In genomic region chr11:95355661-95356011, GRCm38 (mm10) we compare ENCODE assay signal across 14 mouse cellular contexts. TPM values are rescaled to one million over a fixed set of nuclear protein-coding genes. Genes with fewer than 3 reads are reported as not detected.
DNase-seq lines count a peak whose midpoint lies in the region; ATAC-seq and TF ChIP-seq lines count a peak whose summit lies in the region.
"Had no signal": no experiment of that assay in that cellular context is flagged by ENCODE, and none has a peak within 500 bp of the region (broad histone marks: within the 10 kb centered on the region; RNA-seq: fewer than 3 reads in every experiment).

No protein-coding gene starts in this region.

- H3K4me2 ChIP-seq in heart, embryonic 14.5 days (ENCODE audit: low read length), result peak overlapping the region; percentile 38
- H3K4me2 ChIP-seq: forebrain, embryonic 13.5 days; limb, embryonic 13.5 days had no signal

- no peak for TF ChIP-seq EP300 in MEL (IDR thresholded peaks at IDR 0.05; ENCODE audit: low read depth in 1 of 2, low read length in 2 of 2)

- H3K9me3 ChIP-seq in heart, embryonic 14.5 days (ENCODE audit: control insufficient read depth, low read length), result no peaks in the 10 kb centered on the region
- no peaks in the 10 kb centered on the region for H3K9me3 ChIP-seq in MEL (replicated peaks; ENCODE audit: insufficient read depth, low read length)
- H3K9me3 ChIP-seq: forebrain, embryonic 13.5 days; hindbrain, embryonic 10.5 days; limb, embryonic 13.5 days had no signal

- H3K9ac ChIP-seq in heart, embryonic 14.5 days (ENCODE audit: low read length), result no peak overlapping the region
- peak overlapping the region; percentile 10; the same call in 1 of the 2 replicates for H3K9ac ChIP-seq in MEL (ENCODE audit: control insufficient read depth, low read depth, low read length, poor library complexity, severe bottlenecking)
- H3K9ac ChIP-seq: forebrain, embryonic 13.5 days; limb, embryonic 13.5 days had no signal

- no peaks in the 10 kb centered on the region for H3K27me3 ChIP-seq in heart, embryonic 14.5 days (ENCODE audit: control insufficient read depth, insufficient read depth, low read length)
- H3K27me3 ChIP-seq in MEL (ENCODE audit: control insufficient read depth in 1 of 2, insufficient read depth in 2 of 2, low read length in 2 of 2), result no peaks in the 10 kb centered on the region
- H3K27me3 ChIP-seq: forebrain, embryonic 13.5 days; limb, embryonic 13.5 days had no signal

- no peak for TF ChIP-seq POLR2A in MEL (IDR thresholded peaks at IDR 0.05; ENCODE audit: control insufficient read depth in 1 of 2, insufficient read depth in 1 of 2, low read depth in 1 of 2, low read length in 2 of 2, poor library complexity in 1 of 2)

- H3K4me1 ChIP-seq in heart, embryonic 14.5 days (ENCODE audit: control insufficient read depth in 2 of 2, insufficient read depth in 2 of 2, low read length in 2 of 2), result peaks cover 11 to 26% of the 10 kb centered on the region in 2 experiments
- H3K4me1 ChIP-seq in MEL (ENCODE audit: control insufficient read depth in 1 of 2, insufficient read depth in 2 of 2, low read length in 2 of 2), result peaks cover 43 to 55% of the 10 kb centered on the region in 2 experiments

- no peak for TF ChIP-seq CTCF in MEL (IDR thresholded peaks at IDR 0.05 in 2 of 3, conservative IDR thresholded peaks at IDR 0.05 in 1 of 3; ENCODE audit: control insufficient read depth in 1 of 3, insufficient read depth in 1 of 3, low read depth in 2 of 3, low read length in 3 of 3, poor library complexity in 1 of 3, severe bottlenecking in 1 of 3)

- WGBS in heart, embryonic 14.5 days, result 92% methylated on average over 5 of the region's 5 CpGs
- 56% methylated on average over 5 of the region's 5 CpGs for WGBS in macrophage (ENCODE audit: missing documents)

- no peak for DNase-seq in heart, postnatal 14 days
- DNase-seq in 416B (ENCODE audit: low read depth) (peak; percentile 50), MEL (ENCODE audit: low read depth, low spot score) (no peak)
- no peak for DNase-seq in ovary, postnatal 10 days (ENCODE audit: low spot score)
- no peak for DNase-seq in T-cell, adult 2 months (ENCODE audit: low spot score)
- DNase-seq: adrenal gland, adult 2 months; cerebellum, adult 8-10 months had no signal

- H3K4me3 ChIP-seq in heart, embryonic 14.5 days (ENCODE audit: control insufficient read depth in 1 of 2, insufficient read depth in 1 of 2, low read depth in 1 of 2, low read length in 2 of 2), result no peak overlapping the region
- H3K4me3 ChIP-seq in MEL (ENCODE audit: control insufficient read depth in 1 of 2, insufficient read depth in 1 of 2, low read depth in 2 of 2, low read length in 2 of 2), result no peak overlapping the region
- no peak overlapping the region for H3K4me3 ChIP-seq in macrophage (ENCODE audit: inconsistent target)
- H3K4me3 ChIP-seq: forebrain, embryonic 13.5 days; hindbrain, embryonic 10.5 days; limb, embryonic 13.5 days had no signal

- no peak for TF ChIP-seq RAD21 in MEL (IDR thresholded peaks at IDR 0.05; ENCODE audit: low read depth, low read length)

- ATAC-seq in heart, embryonic 14.5 days (ENCODE audit: insufficient number of reproducible peaks, insufficient read depth, low FRiP score, low read depth), result no peak
- ATAC-seq: forebrain, embryonic 13.5 days; midbrain, embryonic 16.5 days had no signal

- intact Hi-C loops in heart, postnatal 14 days (cut with DNase I), result no loop called here

- H3K36me3 ChIP-seq in heart, embryonic 14.5 days (ENCODE audit: control insufficient read depth, insufficient read depth, low read length), result no peaks in the 10 kb centered on the region
- H3K36me3 ChIP-seq in MEL (ENCODE audit: control insufficient read depth in 1 of 2, insufficient read depth in 2 of 2, low read length in 2 of 2) (peaks cover 11 to 52% of the 10 kb centered on the region in 2 experiments; a peak in 3 of 4 replicates), macrophage (ENCODE audit: inconsistent target) (no peaks in the 10 kb centered on the region)
- H3K36me3 ChIP-seq: hindbrain, embryonic 10.5 days had no signal

- H3K79me2 ChIP-seq in MEL (ENCODE audit: control insufficient read depth, insufficient read depth, low read length, poor library complexity) (no peaks in the 10 kb centered on the region), macrophage (ENCODE audit: inconsistent target) (no peaks in the 10 kb centered on the region)

- no peak overlapping the region for H3K27ac ChIP-seq in heart, embryonic 14.5 days (replicated peaks in 1 of 2; ENCODE audit: control insufficient read depth in 1 of 2, insufficient read depth in 1 of 2, low read depth in 2 of 2, low read length in 2 of 2)
- H3K27ac ChIP-seq in MEL (ENCODE audit: control insufficient read depth, low read depth, low read length) (peak overlapping the region; percentile 93), macrophage (peak overlapping the region; percentile 62)
- H3K27ac ChIP-seq: hindbrain, embryonic 10.5 days; kidney, postnatal 0 days; limb, embryonic 13.5 days had no signal

TF ChIP-seq in MEL, 35 proteins besides CTCF, POLR2A, EP300 and RAD21:
- TF ChIP-seq E2F4 (IDR thresholded peaks at IDR 0.05; ENCODE audit: borderline replicate concordance, low read depth, low read length) (no peak), NRF1 (IDR thresholded peaks at IDR 0.05; ENCODE audit: insufficient read depth, low read depth, low read length, poor library complexity, severe bottlenecking) (no peak), POLR2AphosphoS2 (IDR thresholded peaks at IDR 0.05; ENCODE audit: low read length) (no peak), MXI1 (IDR thresholded peaks at IDR 0.05; ENCODE audit: low read depth, low read length) (no peak), TCF12 (IDR thresholded peaks at IDR 0.05; ENCODE audit: low read depth, low read length) (0 out of 2 replicates have a peak, but pooled peaks have one; percentile 32), SMC3 (IDR thresholded peaks at IDR 0.05; ENCODE audit: low read depth, low read length) (no peak), BHLHE40 (IDR thresholded peaks at IDR 0.05; ENCODE audit: borderline replicate concordance, low read depth, low read length) (no peak), MEF2A (IDR thresholded peaks at IDR 0.05; ENCODE audit: extremely low read depth, insufficient replicate concordance, low read depth, low read length, poor library complexity, severe bottlenecking) (0 out of 2 replicates have a peak, but pooled peaks have one; percentile 2), ZC3H11A (IDR thresholded peaks at IDR 0.05; ENCODE audit: low read depth, low read length) (no peak), CHD1 (IDR thresholded peaks at IDR 0.05; ENCODE audit: low read depth, low read length) (no peak)

RNA-seq across cellular contexts. Expression of gene Fam117a, which starts 18.8 kb away (rescaled TPM):
- polyA plus RNA-seq in heart, embryonic 14.5 days (2014; fragmentation: Nextera tagmentation; extraction: Ambion mirVana), result 5.4 and 6.3 TPM in 2 replicates
- total RNA-seq in heart, postnatal 14 days (2021), result 10 to 100 TPM; 11.3 to 14.0 TPM
- 37.1 and 49.9 TPM in 2 replicates for total RNA-seq in MEL (2012; rRNA removed)
- 100 to 1,000 TPM in 1 of 2 experiments, not detected in 1; 116 TPM for polyA plus RNA-seq in MEL (2012; ENCODE audit: insufficient read depth in 1 of 2, insufficient read length in 2 of 2, low read depth in 1 of 2, low replicate concordance in 2 of 2, missing spikeins in 1 of 2)
- total RNA-seq in macrophage (2018; cell fraction: chromatin; rRNA removed), result 1 to 10 TPM in 24 of 26 experiments, under 1 TPM in 2; 0.71 to 9.5 (median 3.7) TPM
- total RNA-seq in macrophage (2018; cell fraction: cytosol; rRNA removed), result 1 to 10 TPM in 24 of 26 experiments, under 1 TPM in 2; 0.95 to 5.6 (median 3.8) TPM
- total RNA-seq in macrophage (2018; cell fraction: nucleus; rRNA removed), result 1 to 10 TPM in 25 of 26 experiments, under 1 TPM in 1; 0.83 to 9.8 (median 3.8) TPM
- 3.2 to 6.4 TPM (median 3.5 TPM) in 3 replicates for polyA plus RNA-seq in macrophage (2018)

RNA-seq across cellular contexts. Expression of gene Slc35b1, which starts 28.9 kb away (rescaled TPM):
- 74.6 and 75.4 TPM in 2 replicates for polyA plus RNA-seq in heart, embryonic 14.5 days (2014; fragmentation: Nextera tagmentation; extraction: Ambion mirVana)
- 10 to 100 TPM; 35.2 to 42.4 TPM for total RNA-seq in heart, postnatal 14 days (2021)
- 51.8 and 59.1 TPM in 2 replicates for total RNA-seq in MEL (2012; rRNA removed)
- polyA plus RNA-seq in MEL (2012; ENCODE audit: insufficient read depth in 1 of 2, insufficient read length in 2 of 2, low read depth in 1 of 2, low replicate concordance in 2 of 2, missing spikeins in 1 of 2), result 10 to 100 TPM in 1 of 2 experiments, not detected in 1; 82.4 TPM
- 10 to 100 TPM; 16.2 to 71.1 (median 44.2) TPM for total RNA-seq in macrophage (2018; cell fraction: chromatin; rRNA removed)
- total RNA-seq in macrophage (2018; cell fraction: cytosol; rRNA removed), result 10 to 100 TPM; 29.1 to 60.6 (median 47.8) TPM
- 100 to 1,000 TPM in 1 of 26 experiments, 10 to 100 TPM in 25; 34.6 to 107 (median 56.5) TPM for total RNA-seq in macrophage (2018; cell fraction: nucleus; rRNA removed)
- polyA plus RNA-seq in macrophage (2018), result 38.7 to 66.0 TPM (median 52.4 TPM) in 3 replicates

RNA-seq across cellular contexts. Expression of gene Kat7, which starts 45.6 kb away (rescaled TPM):
- 45.4 and 45.6 TPM in 2 replicates for polyA plus RNA-seq in heart, embryonic 14.5 days (2014; fragmentation: Nextera tagmentation; extraction: Ambion mirVana)
- total RNA-seq in heart, postnatal 14 days (2021), result 10 to 100 TPM; 30.6 to 32.2 TPM
- 81.4 and 83.1 TPM in 2 replicates for total RNA-seq in MEL (2012; rRNA removed)
- polyA plus RNA-seq in MEL (2012; ENCODE audit: insufficient read depth in 1 of 2, insufficient read length in 2 of 2, low read depth in 1 of 2, low replicate concordance in 2 of 2, missing spikeins in 1 of 2) (100 to 1,000 TPM in 1 of 2 experiments, 10 to 100 TPM in 1; 95.4 to 100 TPM), macrophage (2018) (36.7 to 45.2 TPM (median 38.3 TPM) in 3 replicates)
- 10 to 100 TPM; 38.4 to 79.8 (median 62.3) TPM for total RNA-seq in macrophage (2018; cell fraction: chromatin; rRNA removed)
- 10 to 100 TPM; 28.5 to 54.9 (median 46.4) TPM for total RNA-seq in macrophage (2018; cell fraction: cytosol; rRNA removed)
- total RNA-seq in macrophage (2018; cell fraction: nucleus; rRNA removed), result 10 to 100 TPM; 33.3 to 79.8 (median 49.9) TPM

RNA-seq across cellular contexts. Expression of gene Spop, which starts 58.2 kb away (rescaled TPM):
- polyA plus RNA-seq in heart, embryonic 14.5 days (2014; fragmentation: Nextera tagmentation; extraction: Ambion mirVana), result 81.6 and 89.6 TPM in 2 replicates
- 100 to 1,000 TPM; 169 to 171 TPM for total RNA-seq in heart, postnatal 14 days (2021)
- 41.5 and 45.7 TPM in 2 replicates for total RNA-seq in MEL (2012; rRNA removed)
- polyA plus RNA-seq in MEL (2012; ENCODE audit: insufficient read depth in 1 of 2, insufficient read length in 2 of 2, low read depth in 1 of 2, low replicate concordance in 2 of 2, missing spikeins in 1 of 2) (10 to 100 TPM in 1 of 2 experiments, not detected in 1; 84.0 TPM), macrophage (2018) (73.4 to 91.8 TPM (median 81.3 TPM) in 3 replicates)
- 10 to 100 TPM; 45.3 to 93.7 (median 74.0) TPM for total RNA-seq in macrophage (2018; cell fraction: chromatin; rRNA removed)
- total RNA-seq in macrophage (2018; cell fraction: cytosol; rRNA removed), result 100 to 1,000 TPM in 3 of 26 experiments, 10 to 100 TPM in 23; 70.3 to 106 (median 85.7) TPM
- 100 to 1,000 TPM in 1 of 26 experiments, 10 to 100 TPM in 25; 48.9 to 106 (median 80.9) TPM for total RNA-seq in macrophage (2018; cell fraction: nucleus; rRNA removed)

Comparison
In these comparisons a context has a peak if more than half of its experiments do, and no peak if none do; other contexts are left out.
1. H3K27ac ChIP-seq: peak in MEL (single experiment) and macrophage (single experiment); none in heart, embryonic 14.5 days (0 of 2).